ENCODE assay signal across 26 mouse cellular contexts in the genomic region with DNA sequence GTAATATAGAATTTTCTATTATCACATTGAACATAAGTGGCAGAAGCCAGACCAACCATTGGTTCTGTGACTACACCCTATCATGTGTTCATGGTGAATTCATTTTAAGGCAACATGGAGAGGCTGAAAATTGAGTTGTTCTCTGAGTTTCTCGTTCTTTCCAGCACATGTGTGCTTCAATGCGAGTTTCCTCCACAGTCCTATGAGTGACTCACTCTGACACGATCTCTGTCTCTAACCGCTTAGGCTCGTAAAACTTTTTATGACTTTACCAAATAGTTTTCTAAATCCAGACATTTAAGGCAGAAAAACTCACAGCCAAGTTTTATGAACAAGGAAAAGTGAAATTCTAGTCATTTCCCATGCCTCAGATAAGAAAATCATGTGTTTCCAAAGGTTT.
DNase-seq lines count a peak whose midpoint lies in the region; ATAC-seq and TF ChIP-seq lines count a peak whose summit lies in the region.
"Had no signal": no experiment of that assay in that cellular context is flagged by ENCODE, and none has a peak within 500 bp of the region (broad histone marks: within the 10 kb centered on the region; RNA-seq: fewer than 3 reads in every experiment).

No protein-coding gene starts in this region.

- H3K4me2 ChIP-seq in limb, embryonic 14.5 days (replicated peaks; ENCODE audit: low read depth, low read length, severe bottlenecking), result no peak overlapping the region
- H3K4me2 ChIP-seq: embryonic facial prominence, embryonic 13.5 days; heart, embryonic 13.5 days; hindbrain, embryonic 12.5 days; hindbrain, embryonic 15.5 days had no signal

- no peak overlapping the region for H3K9ac ChIP-seq in limb, embryonic 14.5 days (ENCODE audit: low read depth, low read length, severe bottlenecking)
- H3K9ac ChIP-seq: embryonic facial prominence, embryonic 13.5 days; forebrain, postnatal 0 days; heart, embryonic 13.5 days; hindbrain, embryonic 12.5 days; hindbrain, embryonic 15.5 days had no signal

- DNase-seq in 3134 (ENCODE audit: extremely low read depth, insufficient read length, low spot score) (peak; percentile 32), 3T3-L1 (ENCODE audit: low read depth, low spot score) (peak; percentile 37)
- peak; percentile 42 for DNase-seq in limb, embryonic 14.5 days (ENCODE audit: low spot score)
- DNase-seq in urinary bladder, adult 2 months (ENCODE audit: low spot score), result no peak
- DNase-seq: adrenal gland, adult 2 months; adrenal gland, postnatal 14 days; B cell, adult 2 months; cerebellum, adult 11 months; cerebellum, adult 8-10 months; cerebellum, postnatal 36 days; embryo, embryonic 11 days; forebrain, postnatal 0 days; gastrocnemius, postnatal 10 days; gastrocnemius, postnatal 36 days; heart, adult 2 months; heart, postnatal 14 days had no signal

- H3K4me1 ChIP-seq in limb, embryonic 14.5 days (ENCODE audit: control insufficient read depth, insufficient read depth, low read length), result peaks cover 14% of the 10 kb centered on the region
- H3K4me1 ChIP-seq: embryonic facial prominence, embryonic 10.5 days; embryonic facial prominence, embryonic 13.5 days; heart, embryonic 10.5 days; heart, embryonic 13.5 days; hindbrain, embryonic 12.5 days; hindbrain, embryonic 15.5 days had no signal

- no peaks in the 10 kb centered on the region for H3K9me3 ChIP-seq in limb, embryonic 14.5 days (ENCODE audit: control insufficient read depth, low read length)
- H3K9me3 ChIP-seq: embryonic facial prominence, embryonic 13.5 days; heart, embryonic 10.5 days; heart, embryonic 13.5 days; hindbrain, embryonic 12.5 days; hindbrain, embryonic 15.5 days had no signal

- H3K4me3 ChIP-seq in limb, embryonic 14.5 days (replicated peaks; ENCODE audit: low read length), result no peak overlapping the region
- H3K4me3 ChIP-seq: embryonic facial prominence, embryonic 10.5 days; embryonic facial prominence, embryonic 13.5 days; heart, adult 2 months; heart, embryonic 10.5 days; heart, embryonic 13.5 days; hindbrain, embryonic 12.5 days; hindbrain, embryonic 15.5 days had no signal

- ATAC-seq in limb, embryonic 14.5 days (ENCODE audit: low FRiP score, low read depth), result peak; percentile 72; the same call in 1 of the 2 replicates
- no peak for ATAC-seq in erythroid progenitor cell, adult 5-6 weeks (replicated peaks; ENCODE audit: low FRiP score, poor library complexity, severe bottlenecking)
- no peak for ATAC-seq in frontal cortex, adult (ENCODE audit: low TSS enrichment)
- ATAC-seq: CD4-positive, CD25-positive, alpha-beta regulatory T cell, adult 4 months; forebrain, embryonic 14.5 days; forebrain, postnatal 0 days had no signal

- H3K27ac ChIP-seq in limb, embryonic 14.5 days (replicated peaks; ENCODE audit: low read depth, low read length), result 0 out of 2 replicates have a peak overlapping the region, but pooled peaks have one; percentile 1
- H3K27ac ChIP-seq: embryonic facial prominence, embryonic 10.5 days; embryonic facial prominence, embryonic 13.5 days; heart, adult 2 months; heart, embryonic 10.5 days; heart, embryonic 13.5 days; hindbrain, embryonic 12.5 days; hindbrain, embryonic 15.5 days had no signal

- 16% methylated on average over 5 of the region's 5 CpGs for WGBS in limb, embryonic 14.5 days

- H3K36me3 ChIP-seq in limb, embryonic 14.5 days (ENCODE audit: control insufficient read depth, insufficient read depth, low read length), result no peaks in the 10 kb centered on the region
- H3K36me3 ChIP-seq: embryonic facial prominence, embryonic 10.5 days; embryonic facial prominence, embryonic 13.5 days; heart, embryonic 10.5 days; heart, embryonic 13.5 days; hindbrain, embryonic 12.5 days; hindbrain, embryonic 15.5 days had no signal

- no peaks in the 10 kb centered on the region for H3K27me3 ChIP-seq in limb, embryonic 14.5 days (ENCODE audit: control insufficient read depth, insufficient read depth, low read length)
- H3K27me3 ChIP-seq: embryonic facial prominence, embryonic 13.5 days; heart, embryonic 13.5 days; hindbrain, embryonic 12.5 days; hindbrain, embryonic 15.5 days had no signal

- TF ChIP-seq POLR2A in limb, embryonic 14.5 days (IDR thresholded peaks at IDR 0.05; ENCODE audit: borderline replicate concordance, extremely low read depth, insufficient read depth, insufficient read length), result no peak
